14 mouse cellular contexts compared by ENCODE assay signal in the genomic region with DNA sequence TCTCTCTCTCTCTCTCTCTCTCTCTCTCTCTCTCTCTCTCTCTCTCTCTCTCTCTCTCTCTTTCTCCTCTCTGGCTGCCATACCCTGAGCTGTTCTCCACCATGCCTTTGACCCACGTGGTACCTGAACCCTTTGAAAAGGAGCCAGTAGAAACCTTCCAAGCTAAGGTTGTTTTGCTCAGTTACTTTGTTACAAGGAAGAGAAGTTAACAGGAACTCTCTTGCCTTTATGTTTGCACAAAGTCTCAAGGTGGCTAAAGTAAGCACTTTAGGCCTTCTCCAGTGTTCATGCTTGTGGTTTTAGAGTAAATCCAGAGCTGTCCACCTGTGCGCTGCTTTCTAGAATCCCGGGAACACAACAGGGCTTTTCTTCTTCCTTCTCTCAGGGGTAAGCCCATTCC.
"Had no signal": no experiment of that assay in that cellular context is flagged by ENCODE, and none has a peak within 500 bp of the region (broad histone marks: within the 10 kb centered on the region; RNA-seq: fewer than 3 reads in every experiment).

No protein-coding gene starts in this region.

- H3K27ac ChIP-seq: intestine, embryonic 15.5 days; kidney, embryonic 15.5 days; limb, embryonic 10.5 days; liver, embryonic 15.5 days; midbrain, embryonic 13.5 days; neural tube, embryonic 15.5 days had no signal

- H3K9ac ChIP-seq: intestine, embryonic 15.5 days; kidney, embryonic 15.5 days; liver, embryonic 15.5 days; midbrain, embryonic 13.5 days; neural tube, embryonic 15.5 days had no signal

- DNase-seq: kidney, adult 18-20 months; kidney, postnatal 14 days; right cerebral cortex, adult 18-20 months; right cerebral cortex, postnatal 25 days; thymus, adult 2 months; thymus, postnatal 25 days had no signal

- H3K4me1 ChIP-seq: intestine, embryonic 15.5 days; kidney, embryonic 15.5 days; limb, embryonic 10.5 days; liver, embryonic 15.5 days had no signal

- H3K27me3 ChIP-seq: intestine, embryonic 15.5 days; kidney, embryonic 15.5 days; liver, embryonic 15.5 days; midbrain, embryonic 13.5 days; neural tube, embryonic 15.5 days had no signal

- H3K9me3 ChIP-seq: intestine, embryonic 15.5 days; kidney, embryonic 15.5 days; limb, embryonic 10.5 days; liver, embryonic 15.5 days; midbrain, embryonic 13.5 days; neural tube, embryonic 15.5 days had no signal

- H3K4me2 ChIP-seq: intestine, embryonic 15.5 days; kidney, embryonic 15.5 days; liver, embryonic 11.5 days; liver, embryonic 15.5 days; midbrain, embryonic 13.5 days; neural tube, embryonic 15.5 days had no signal

- H3K36me3 ChIP-seq: intestine, embryonic 15.5 days; kidney, embryonic 15.5 days; limb, embryonic 10.5 days; liver, embryonic 15.5 days; midbrain, embryonic 13.5 days; neural tube, embryonic 15.5 days had no signal

- ATAC-seq: intestine, embryonic 15.5 days; midbrain, embryonic 13.5 days had no signal

- H3K4me3 ChIP-seq: intestine, embryonic 15.5 days; kidney, embryonic 15.5 days; limb, embryonic 10.5 days; liver, embryonic 15.5 days; midbrain, embryonic 13.5 days; myocyte; neural tube, embryonic 15.5 days had no signal
